Mouse (Mus musculus): ENCODE measurements at regions not wholly inside any gene's neighbourhood (a gene's known extent, or its start where the extent isn't known, plus 50 kb on each side); places are given as distances from the start of the nearest gene placed in this dataset.

DNA sequence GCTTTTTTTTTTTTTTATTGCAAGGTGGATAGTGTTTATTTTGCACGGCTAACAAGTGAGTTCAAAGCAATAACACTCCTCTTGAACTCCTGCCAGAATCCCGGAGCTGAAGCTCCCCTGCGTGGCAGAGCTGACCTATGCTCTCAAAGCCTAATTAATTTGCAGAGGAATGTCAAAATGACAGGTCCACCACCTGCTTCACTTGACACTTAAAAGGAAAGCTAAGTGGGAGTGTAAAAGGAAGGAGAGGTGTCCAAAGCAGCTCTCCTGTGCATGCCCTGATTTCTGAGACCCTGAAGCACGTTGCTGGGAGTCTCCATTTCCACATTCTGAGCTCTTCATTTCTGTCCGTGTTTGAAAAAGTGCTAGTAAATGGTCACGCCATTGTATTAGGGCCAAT, 80.8 kb downstream of the Spry2 start:
- Histone ChIP-seq H3K4me1 (ENCODE audit: control insufficient read depth, insufficient read depth, low read length) (no peaks in the 10 kb centered on the region), H3K4me2 (ENCODE audit: low read depth) (peak overlapping the region; percentile 37), H3K4me3 (ENCODE audit: low read depth, low read length) (peak overlapping the region; percentile 19), H3K9ac (ENCODE audit: low read length) (no peak overlapping the region), H3K27me3 (ENCODE audit: control insufficient read depth, insufficient read depth, low read length) (no peaks in the 10 kb centered on the region), H3K27ac (ENCODE audit: low read depth, low read length) (no peak overlapping the region), H3K9me3 (ENCODE audit: control insufficient read depth, low read length) (no peaks in the 10 kb centered on the region; the same call in 1 of the 2 replicates), H3K36me3 (ENCODE audit: control insufficient read depth, insufficient read depth, low read length) (no peaks in the 10 kb centered on the region)
- WGBS, result 10% methylated on average over 6 of the region's 6 CpGs
- ATAC-seq (ENCODE audit: insufficient read depth, low FRiP score, low TSS enrichment) (peak; percentile 67), DNase-seq (ENCODE audit: low spot score) (peak; percentile 48)

DNA sequence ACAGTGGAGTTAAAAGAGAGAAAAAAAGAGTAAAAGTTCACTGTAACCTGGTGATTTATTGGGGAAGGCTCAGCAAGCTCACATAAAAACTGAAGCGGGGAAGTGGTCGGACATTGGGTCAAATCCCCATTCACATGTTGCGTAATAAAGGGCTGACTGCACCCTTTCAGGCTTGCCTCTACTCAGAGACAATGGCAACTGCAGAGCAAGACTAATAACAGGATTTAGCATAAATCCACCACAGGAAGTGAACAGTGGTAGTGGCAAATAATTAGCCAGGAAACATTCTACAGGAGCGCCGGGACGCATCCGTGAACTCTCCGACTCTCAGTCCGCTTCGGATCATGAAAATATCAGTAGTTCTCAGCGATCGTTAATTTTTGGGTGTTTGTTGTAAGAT, 81.3 kb downstream of the Spry2 start:
- H3K4me2 ChIP-seq (ENCODE audit: low read depth), result peak overlapping the region; percentile 37
- no peaks in the 10 kb centered on the region; the same call in 1 of the 2 replicates for H3K9me3 ChIP-seq (ENCODE audit: control insufficient read depth, low read length)
- DNase-seq (ENCODE audit: low spot score) (peak; percentile 27), ATAC-seq (ENCODE audit: insufficient read depth, low FRiP score, low TSS enrichment) (peak; percentile 90)
- no peak overlapping the region for H3K27ac ChIP-seq (ENCODE audit: low read depth, low read length)
- H3K4me1 ChIP-seq (ENCODE audit: control insufficient read depth, insufficient read depth, low read length), result no peaks in the 10 kb centered on the region
- no peak overlapping the region for H3K9ac ChIP-seq (ENCODE audit: low read length)
- 9% methylated on average over 12 of the region's 12 CpGs for WGBS
- H3K36me3 ChIP-seq (ENCODE audit: control insufficient read depth, insufficient read depth, low read length), result no peaks in the 10 kb centered on the region
- H3K27me3 ChIP-seq (ENCODE audit: control insufficient read depth, insufficient read depth, low read length), result no peaks in the 10 kb centered on the region
- peak overlapping the region; percentile 19 for H3K4me3 ChIP-seq (ENCODE audit: low read depth, low read length)

DNA sequence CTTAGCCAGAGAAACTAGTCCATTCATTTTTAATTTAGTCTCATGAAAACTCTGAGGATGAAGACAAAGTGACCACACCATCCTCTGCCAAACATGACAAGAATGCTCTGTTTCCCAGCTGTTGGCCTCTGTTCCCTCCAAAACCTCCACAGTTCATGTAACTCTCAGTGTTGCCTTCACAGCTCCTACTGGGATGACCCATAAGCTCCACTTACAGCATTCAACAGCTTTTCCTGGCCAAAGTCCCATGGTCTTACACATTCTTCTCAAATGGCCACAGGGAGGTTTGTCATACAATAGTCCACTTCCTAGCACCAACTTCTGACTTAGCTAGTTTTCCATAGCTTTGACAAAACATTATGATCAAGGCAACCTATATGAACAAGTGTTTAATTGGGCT, 83.0 kb downstream of the Spry2 start:
- H3K4me1 ChIP-seq (ENCODE audit: control insufficient read depth, insufficient read depth, low read length), result no peaks in the 10 kb centered on the region
- DNase-seq (ENCODE audit: low spot score), result no peak
- H3K27me3 ChIP-seq (ENCODE audit: control insufficient read depth, insufficient read depth, low read length), result no peaks in the 10 kb centered on the region
- no peak overlapping the region for H3K27ac ChIP-seq (ENCODE audit: low read depth, low read length)
- no peak for ATAC-seq (ENCODE audit: insufficient read depth, low FRiP score, low TSS enrichment)
- no peaks in the 10 kb centered on the region for H3K36me3 ChIP-seq (ENCODE audit: control insufficient read depth, insufficient read depth, low read length)
- no peak overlapping the region for H3K9ac ChIP-seq (ENCODE audit: low read length)
- H3K4me2 ChIP-seq (ENCODE audit: low read depth), result no peak overlapping the region
- no peaks in the 10 kb centered on the region; the same call in 1 of the 2 replicates for H3K9me3 ChIP-seq (ENCODE audit: control insufficient read depth, low read length)
- H3K4me3 ChIP-seq (ENCODE audit: low read depth, low read length), result no peak overlapping the region

DNA sequence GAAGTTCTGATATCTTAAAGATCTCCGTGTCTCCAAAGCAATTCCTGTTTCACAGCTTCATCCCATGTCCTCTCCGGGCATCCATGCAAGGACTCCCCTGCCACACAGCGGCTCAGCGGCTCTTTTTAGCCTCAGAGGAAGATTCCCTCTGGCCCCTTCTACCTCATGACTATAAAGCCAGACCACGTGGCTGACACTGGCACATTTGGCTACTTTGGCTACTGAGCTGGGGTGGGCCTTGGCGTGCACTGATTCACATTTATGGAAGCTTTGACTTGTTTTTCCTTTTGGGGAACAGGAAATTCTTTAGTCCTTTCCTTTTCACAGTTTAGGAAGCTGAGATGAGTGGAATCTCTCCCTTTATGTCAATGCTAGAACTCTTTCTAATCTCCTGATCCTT, 83.5 kb downstream of the Spry2 start:
- Histone ChIP-seq H3K4me3 (ENCODE audit: low read depth, low read length) (no peak overlapping the region), H3K4me1 (ENCODE audit: control insufficient read depth, insufficient read depth, low read length) (no peaks in the 10 kb centered on the region), H3K27ac (ENCODE audit: low read depth, low read length) (no peak overlapping the region), H3K27me3 (ENCODE audit: control insufficient read depth, insufficient read depth, low read length) (no peaks in the 10 kb centered on the region), H3K4me2 (ENCODE audit: low read depth) (no peak overlapping the region), H3K36me3 (ENCODE audit: control insufficient read depth, insufficient read depth, low read length) (no peaks in the 10 kb centered on the region), H3K9ac (ENCODE audit: low read length) (no peak overlapping the region), H3K9me3 (ENCODE audit: control insufficient read depth, low read length) (no peaks in the 10 kb centered on the region)
- whole genome bisulfite sequencing, result 81% methylated on average over 6 of the region's 6 CpGs
- DNase-seq (ENCODE audit: low spot score) (no peak), ATAC-seq (ENCODE audit: insufficient read depth, low FRiP score, low TSS enrichment) (no peak)

GRCm38 (mm10) chr14:105805762-105806161, 90.9 kb downstream of the Spry2 start:
- Histone ChIP-seq H3K36me3 (ENCODE audit: control insufficient read depth, insufficient read depth, low read length) (no peaks in the 10 kb centered on the region), H3K27ac (ENCODE audit: low read depth, low read length) (no peak overlapping the region), H3K4me2 (ENCODE audit: low read depth) (no peak overlapping the region), H3K9ac (ENCODE audit: low read length) (no peak overlapping the region), H3K27me3 (ENCODE audit: control insufficient read depth, insufficient read depth, low read length) (no peaks in the 10 kb centered on the region), H3K4me1 (ENCODE audit: control insufficient read depth, insufficient read depth, low read length) (no peaks in the 10 kb centered on the region), H3K4me3 (ENCODE audit: low read depth, low read length) (no peak overlapping the region), H3K9me3 (ENCODE audit: control insufficient read depth, low read length) (no peaks in the 10 kb centered on the region)
- DNase-seq (ENCODE audit: low spot score) (no peak), ATAC-seq (ENCODE audit: insufficient read depth, low FRiP score, low TSS enrichment) (no peak)
- 86% methylated on average over 6 of the region's 6 CpGs for WGBS

DNA sequence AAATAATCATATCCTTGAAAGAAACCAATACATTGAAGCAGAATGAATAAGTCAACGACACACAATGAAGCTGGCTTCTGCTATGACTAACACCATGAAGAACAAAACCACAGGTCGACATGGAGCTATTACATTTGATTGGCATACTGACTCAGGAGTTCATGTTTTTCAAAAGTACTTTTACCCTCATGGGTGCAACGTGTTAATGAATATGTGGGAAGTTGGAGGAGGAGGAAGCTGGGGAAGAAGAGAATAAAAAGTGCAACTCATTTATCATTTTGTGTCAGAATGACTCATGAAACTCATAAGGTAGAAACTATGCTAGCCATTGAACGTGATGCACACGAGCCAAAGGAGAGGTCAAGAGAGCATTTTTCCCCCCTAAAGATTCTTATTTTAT, 91.3 kb downstream of the Spry2 start:
- no peaks in the 10 kb centered on the region for H3K9me3 ChIP-seq (ENCODE audit: control insufficient read depth, low read length)
- H3K27ac ChIP-seq (ENCODE audit: low read depth, low read length), result no peak overlapping the region
- H3K4me2 ChIP-seq (ENCODE audit: low read depth), result no peak overlapping the region
- DNase-seq (ENCODE audit: low spot score) (no peak), ATAC-seq (ENCODE audit: insufficient read depth, low FRiP score, low TSS enrichment) (no peak)
- 83% methylated on average over 5 of the region's 5 CpGs for WGBS
- H3K9ac ChIP-seq (ENCODE audit: low read length), result no peak overlapping the region
- H3K4me3 ChIP-seq (ENCODE audit: low read depth, low read length), result no peak overlapping the region
- no peaks in the 10 kb centered on the region for H3K27me3 ChIP-seq (ENCODE audit: control insufficient read depth, insufficient read depth, low read length)
- H3K4me1 ChIP-seq (ENCODE audit: control insufficient read depth, insufficient read depth, low read length), result no peaks in the 10 kb centered on the region
- no peaks in the 10 kb centered on the region for H3K36me3 ChIP-seq (ENCODE audit: control insufficient read depth, insufficient read depth, low read length)

DNA sequence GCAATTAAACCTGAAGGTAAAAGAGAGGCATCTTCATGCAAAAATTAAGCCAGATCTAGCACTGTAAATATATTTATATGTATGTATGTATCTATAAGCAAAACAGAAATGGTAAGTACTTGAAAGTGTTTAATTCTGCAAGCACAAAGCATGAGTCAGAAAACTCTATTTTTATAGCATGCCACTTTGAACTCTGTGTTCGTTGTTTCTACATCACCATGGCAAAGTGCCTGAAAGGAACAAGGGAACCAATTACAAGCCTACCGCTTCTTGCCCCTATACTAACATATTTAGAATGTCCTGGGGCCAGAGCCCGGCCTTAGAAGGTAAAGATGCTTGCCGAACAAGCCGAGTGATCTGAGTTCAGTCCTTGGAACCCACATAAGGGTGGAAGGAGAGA, 91.9 kb downstream of the Spry2 start:
- DNase-seq (ENCODE audit: low spot score) (no peak), ATAC-seq (ENCODE audit: insufficient read depth, low FRiP score, low TSS enrichment) (no peak)
- Histone ChIP-seq H3K4me3 (ENCODE audit: low read depth, low read length) (no peak overlapping the region), H3K9me3 (ENCODE audit: control insufficient read depth, low read length) (no peaks in the 10 kb centered on the region), H3K27me3 (ENCODE audit: control insufficient read depth, insufficient read depth, low read length) (no peaks in the 10 kb centered on the region), H3K27ac (ENCODE audit: low read depth, low read length) (no peak overlapping the region), H3K4me2 (ENCODE audit: low read depth) (no peak overlapping the region), H3K9ac (ENCODE audit: low read length) (no peak overlapping the region), H3K36me3 (ENCODE audit: control insufficient read depth, insufficient read depth, low read length) (no peaks in the 10 kb centered on the region), H3K4me1 (ENCODE audit: control insufficient read depth, insufficient read depth, low read length) (no peaks in the 10 kb centered on the region)
- WGBS, result 75% methylated on average over 5 of the region's 5 CpGs

DNA sequence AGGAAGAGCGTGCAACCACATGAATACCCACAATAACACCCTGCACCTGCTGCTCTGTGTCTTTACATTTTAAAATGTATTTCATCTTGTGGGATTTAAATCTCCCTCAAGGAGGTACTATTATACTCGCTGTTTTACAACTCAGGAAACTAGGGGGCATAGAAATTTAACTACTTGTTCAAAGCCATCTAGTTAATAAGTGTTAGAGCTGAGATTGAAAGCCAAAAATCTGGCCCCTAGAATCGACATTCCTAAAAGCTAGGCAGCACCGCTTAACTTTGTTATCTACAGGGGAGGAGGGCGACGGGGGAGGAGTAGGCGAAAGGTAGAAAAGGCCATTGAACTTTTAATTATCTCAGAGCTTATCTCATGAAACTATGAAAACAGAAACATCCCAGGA, 93.3 kb downstream of the Spry2 start:
- Histone ChIP-seq H3K27me3 (ENCODE audit: control insufficient read depth, insufficient read depth, low read length) (no peaks in the 10 kb centered on the region), H3K4me2 (ENCODE audit: low read depth) (no peak overlapping the region; the same call in 1 of the 2 replicates), H3K4me1 (ENCODE audit: control insufficient read depth, insufficient read depth, low read length) (no peaks in the 10 kb centered on the region), H3K9me3 (ENCODE audit: control insufficient read depth, low read length) (no peaks in the 10 kb centered on the region), H3K27ac (ENCODE audit: low read depth, low read length) (no peak overlapping the region), H3K9ac (ENCODE audit: low read length) (no peak overlapping the region), H3K4me3 (ENCODE audit: low read depth, low read length) (no peak overlapping the region), H3K36me3 (ENCODE audit: control insufficient read depth, insufficient read depth, low read length) (no peaks in the 10 kb centered on the region)
- DNase-seq (ENCODE audit: low spot score), result no peak
- 38% methylated on average over 7 of the region's 7 CpGs for WGBS
- ATAC-seq (ENCODE audit: insufficient read depth, low FRiP score, low TSS enrichment), result no peak

- H3K9ac ChIP-seq (ENCODE audit: low read length), result no peak overlapping the region
- DNase-seq (ENCODE audit: low spot score) (peak; percentile 15), ATAC-seq (ENCODE audit: insufficient read depth, low FRiP score, low TSS enrichment) (no peak)
- peak overlapping the region; percentile 18; the same call in 1 of the 2 replicates for H3K4me2 ChIP-seq (ENCODE audit: low read depth)
- no peak overlapping the region for H3K4me3 ChIP-seq (ENCODE audit: low read depth, low read length)
- H3K27me3 ChIP-seq (ENCODE audit: control insufficient read depth, insufficient read depth, low read length), result no peaks in the 10 kb centered on the region
- no peaks in the 10 kb centered on the region for H3K9me3 ChIP-seq (ENCODE audit: control insufficient read depth, low read length)
- no peaks in the 10 kb centered on the region for H3K36me3 ChIP-seq (ENCODE audit: control insufficient read depth, insufficient read depth, low read length)
- 14% methylated on average over 18 of the region's 18 CpGs for WGBS
- H3K27ac ChIP-seq (ENCODE audit: low read depth, low read length), result no peak overlapping the region
- H3K4me1 ChIP-seq (ENCODE audit: control insufficient read depth, insufficient read depth, low read length), result no peaks in the 10 kb centered on the region
These were observed 93.9 kb downstream of the Spry2 start for GRCm38 (mm10) chr14:105802529-105803280.
